Mouse (Mus musculus) liver, embryonic 14 days (tissue): ENCODE results near the gene Zfp652. TPM values are rescaled to one million over a fixed set of nuclear protein-coding genes. Genes with fewer than 3 reads are reported as not detected.

Experiments used
- polyA plus RNA-seq: library from polyadenylated mRNA; depleted of rRNA; stranded (reverse); fragments of >200 nt; gene quantifications from 2 replicates; pipeline ENCODE4 v1.2.3, GENCODE M21; 2012; rRNA removed

Gene Zfp652
- polyA plus RNA-seq: 5.0 TPM in 2 replicates

DNA sequence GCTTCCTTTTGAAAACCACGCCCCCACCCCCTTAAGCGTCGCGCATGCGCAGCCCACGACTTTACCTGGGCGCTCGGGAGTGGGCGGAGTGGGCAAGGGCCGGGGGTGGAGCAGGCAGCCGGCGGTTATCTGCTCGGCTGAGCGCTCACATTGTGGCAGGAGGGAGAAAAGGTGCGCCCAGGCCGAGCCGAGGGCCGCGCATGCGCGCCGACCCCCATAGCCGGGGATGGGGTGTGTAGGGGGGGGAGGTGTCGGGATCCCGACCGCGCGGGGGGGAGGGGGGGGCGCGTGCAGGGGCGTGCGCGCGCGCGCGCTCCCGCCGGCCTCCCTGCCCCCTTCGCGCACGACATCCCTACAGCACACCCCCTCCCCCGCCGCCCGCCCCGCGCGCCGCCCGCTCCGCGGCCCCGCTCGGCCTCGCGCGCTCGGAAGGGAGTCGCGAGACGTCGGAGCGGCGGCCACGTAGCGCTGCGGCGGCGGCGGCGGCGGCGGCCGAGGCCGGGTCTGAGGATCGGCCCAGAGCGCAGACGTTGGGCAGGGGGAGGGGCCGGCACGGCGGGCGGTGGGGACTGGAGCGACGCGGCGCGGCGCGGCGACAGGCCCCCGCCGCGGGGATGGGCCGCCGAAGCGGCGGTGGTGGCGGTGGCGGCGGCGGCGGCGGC is at the start of gene Zfp652:
Zfp652 (plus strand) TSS at position 111 of the 662 bp plus-strand sequence.

DNA sequence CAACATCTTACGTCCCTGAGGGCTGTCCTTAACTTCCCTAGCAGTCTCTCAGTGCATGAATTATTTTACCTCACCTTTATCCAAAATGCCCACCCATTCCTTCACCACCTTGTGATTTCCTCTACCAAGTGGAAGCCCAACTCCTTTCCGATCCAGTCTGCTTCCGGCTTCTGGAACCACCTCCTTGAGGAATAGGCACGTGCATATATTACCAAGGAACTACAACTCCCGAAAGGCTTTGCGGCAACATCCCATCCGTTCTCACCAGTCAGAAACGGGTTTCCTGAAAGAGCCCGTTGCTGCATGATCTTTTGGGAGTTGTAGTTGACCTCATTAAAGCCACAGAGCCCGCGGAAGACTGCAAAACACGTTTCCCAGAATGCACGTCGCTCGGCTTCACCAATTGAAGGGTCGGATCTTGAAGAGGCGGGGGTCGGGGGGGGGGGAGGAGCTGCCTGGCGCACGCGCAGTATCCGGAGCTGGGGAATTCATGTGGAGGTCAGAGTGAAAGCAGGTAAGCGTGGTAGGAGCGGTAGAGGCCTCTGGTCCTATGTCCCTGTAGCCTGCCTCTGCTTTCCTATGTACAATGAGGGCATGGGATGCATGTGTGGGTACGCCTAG is 45.8 kb upstream of the Zfp652 start, which contains the start of gene Phb:
Phb (plus strand) TSS at position 429 of the 621 bp plus-strand sequence.

DNA sequence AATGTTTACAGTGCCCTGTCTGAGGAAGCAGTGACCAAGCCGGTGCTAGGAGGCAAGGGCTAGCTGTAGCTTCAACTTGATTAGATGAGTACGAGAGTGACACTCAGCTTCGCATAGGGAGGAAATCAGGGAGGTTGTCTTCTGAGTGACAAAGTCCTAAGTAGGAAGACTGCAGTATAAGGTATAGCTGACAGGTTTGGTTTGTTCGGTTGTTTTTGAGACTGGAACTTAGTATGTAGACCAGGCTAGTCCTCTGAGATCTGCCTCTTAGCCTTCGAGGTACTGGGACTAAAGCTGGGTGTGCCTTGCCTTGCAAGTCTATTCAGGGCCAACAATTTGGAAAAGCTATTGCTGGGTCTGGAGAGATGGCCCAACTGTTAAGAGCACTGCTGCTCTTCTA is 10.8 kb downstream of the Zfp652 start, which contains the start of gene B130006D01Rik:
B130006D01Rik (plus strand) TSS at position 301 of the 400 bp plus-strand sequence.

DNA sequence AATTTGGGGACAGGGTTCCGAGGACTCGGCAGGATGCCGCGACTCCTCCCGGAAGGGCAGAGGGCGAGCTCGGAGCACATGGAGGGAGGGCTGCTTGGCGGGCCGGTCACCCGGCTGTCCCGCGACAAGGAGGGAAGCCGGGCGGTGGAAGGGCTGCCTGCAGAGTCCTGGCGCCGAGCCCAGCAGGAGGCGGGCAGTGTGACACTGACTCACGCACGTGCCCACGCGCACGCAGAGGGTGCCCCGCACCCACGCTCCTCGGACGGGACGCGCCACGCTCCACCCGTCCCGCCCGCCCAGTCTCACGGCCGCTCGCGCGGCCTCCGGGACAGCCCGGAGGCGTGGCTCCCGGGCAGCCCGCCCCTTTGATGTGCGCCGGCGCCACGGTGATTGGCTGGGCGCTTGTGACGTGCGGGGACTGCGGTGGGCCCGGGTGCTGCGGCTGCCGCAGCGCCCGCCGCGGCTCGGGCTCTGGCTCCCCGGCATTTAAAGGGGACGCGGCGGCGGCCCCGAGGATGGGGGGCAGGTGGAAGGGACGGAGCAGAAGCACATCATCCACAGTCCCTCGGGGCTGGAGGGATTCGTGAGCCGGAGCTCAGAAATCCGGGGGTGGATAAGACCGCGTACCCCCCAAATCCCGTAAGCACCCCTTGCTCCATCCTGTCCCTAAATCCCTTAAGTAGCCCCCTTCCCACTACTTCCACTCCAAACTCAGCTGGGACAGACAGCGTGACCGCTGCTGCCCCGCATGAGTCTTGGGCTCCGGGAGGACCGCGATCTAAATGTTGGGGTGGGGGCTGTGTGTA is 111.8 kb downstream of the Zfp652 start, which contains the start of gene Phospho1:
Phospho1 (plus strand) TSS at position 429 of the 806 bp plus-strand sequence.

DNA sequence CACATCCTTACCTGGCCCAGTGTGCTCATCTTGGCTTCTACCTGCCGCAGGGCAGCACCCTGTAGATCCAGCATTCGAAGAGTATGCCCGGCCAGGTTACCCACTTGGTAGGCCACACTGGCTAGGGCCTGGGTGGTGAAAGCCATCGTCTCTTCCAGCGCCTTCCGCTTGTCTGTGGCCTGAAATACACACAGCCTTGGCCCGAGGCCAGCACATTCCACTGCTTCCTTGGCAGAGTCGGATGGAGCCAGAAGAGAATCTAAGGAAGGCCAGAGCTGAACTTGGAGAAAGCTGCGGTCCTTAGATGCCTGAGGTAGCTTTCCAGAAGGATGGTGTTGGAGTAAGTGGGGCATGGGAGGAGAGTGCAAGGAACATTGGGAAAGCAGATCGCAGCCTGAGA is 124.6 kb downstream of the Zfp652 start, which contains the start of gene Gngt2:
Gngt2 (plus strand) TSS at position 158 of the 400 bp plus-strand sequence.

DNA sequence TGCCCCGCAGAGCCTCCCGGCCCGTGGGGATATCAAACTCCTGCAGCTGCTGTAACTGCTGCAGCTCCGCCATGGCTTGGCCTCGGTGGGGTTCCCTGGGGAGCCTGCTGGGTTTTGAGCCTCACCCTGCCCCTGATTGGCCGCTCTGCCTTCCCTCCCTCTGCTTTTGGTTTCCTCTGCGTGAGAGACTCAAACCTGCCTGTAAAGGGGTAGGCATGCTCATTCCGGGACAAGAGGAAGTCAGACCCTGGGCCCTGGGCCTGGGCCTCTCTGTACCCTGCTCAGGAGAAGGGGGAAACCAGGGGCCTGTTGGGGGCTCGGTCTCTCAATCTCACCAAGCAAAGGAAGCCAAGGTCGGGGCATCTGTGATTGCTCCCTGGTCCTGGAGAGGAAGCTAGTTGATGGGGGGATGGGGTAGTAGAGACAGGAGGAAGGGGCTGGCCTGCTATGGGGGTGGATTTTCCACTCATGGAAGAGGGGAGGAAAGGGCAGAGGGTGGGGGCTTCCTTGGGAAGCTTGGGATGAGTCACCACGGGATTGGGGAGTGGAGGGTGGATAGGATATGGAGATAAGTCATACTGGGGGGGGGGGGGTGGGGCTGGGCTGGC is 129.7 kb downstream of the Zfp652 start, which contains the start of gene Abi3:
Abi3 (minus strand) TSS at position 403 of the 608 bp plus-strand sequence.

Other genes with a start within 250 kb of the Zfp652 start
- 0.02 and 0.07 TPM in 2 replicates for gene Nxph3, start 198.1 kb upstream of the Zfp652 start, polyA plus RNA-seq
- gene Ngfr, start 124.9 kb upstream of the Zfp652 start, polyA plus RNA-seq: 1.6 and 2.1 TPM in 2 replicates
- gene Phb, start 45.7 kb upstream of the Zfp652 start, polyA plus RNA-seq: 140 TPM in 2 replicates
- 0.07 and 0.10 TPM in 2 replicates for gene B130006D01Rik, start 10.9 kb downstream of the Zfp652 start, polyA plus RNA-seq
- 14.2 and 23.4 TPM in 2 replicates for gene Phospho1, start 111.8 kb downstream of the Zfp652 start, polyA plus RNA-seq
- 12.9 and 13.6 TPM in 2 replicates for gene Gngt2, start 124.5 kb downstream of the Zfp652 start, polyA plus RNA-seq
- gene Abi3, start 129.8 kb downstream of the Zfp652 start, polyA plus RNA-seq: 4.0 and 5.3 TPM in 2 replicates
- gene B4galnt2, start 202.2 kb downstream of the Zfp652 start, polyA plus RNA-seq: 0.02 TPM in 1 of 2 replicates, not detected in the other